Mouse (Mus musculus): Measurements from ENCODE around the gene Prkch. TPM values are rescaled to one million over a fixed set of nuclear protein-coding genes. Genes with fewer than 3 reads are reported as not detected.
"Not testable (repeated sequence)": the region's sequence is repeated elsewhere in the genome, so short reads cannot be mapped to it uniquely, and the experiment has no call there.

Gene Prkch
- polyA plus RNA-seq (2021): 0.13 TPM

DNA sequence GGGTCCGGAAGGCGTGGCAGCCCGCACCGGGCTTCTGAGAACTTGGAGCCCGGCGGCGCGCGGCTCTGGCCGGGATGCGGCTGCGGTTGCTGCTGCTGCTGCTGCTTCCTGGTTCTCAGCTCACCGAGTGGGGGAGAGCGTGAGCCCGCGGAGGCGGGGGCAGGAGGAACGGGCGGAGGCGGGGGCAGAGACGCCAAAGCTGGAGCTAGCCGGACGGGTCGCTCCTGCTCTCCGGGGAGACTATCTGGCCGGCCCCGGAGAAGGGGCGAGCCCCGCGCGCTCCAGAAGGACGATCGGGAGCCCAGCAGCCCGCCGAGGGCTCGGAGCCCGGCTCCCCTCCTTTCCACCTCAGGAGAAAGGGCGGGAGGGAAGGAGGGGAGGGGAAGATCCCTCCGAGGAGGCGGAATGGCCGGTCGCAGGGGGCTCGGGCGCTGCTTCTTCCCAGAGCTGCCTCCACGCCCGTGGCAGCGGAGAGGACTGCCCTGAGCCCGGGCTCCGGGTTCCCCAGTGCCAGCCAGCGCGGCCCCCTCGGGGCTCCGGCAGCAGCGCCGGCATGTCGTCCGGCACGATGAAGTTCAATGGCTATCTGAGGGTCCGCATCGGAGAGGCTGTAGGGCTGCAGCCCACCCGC is at the start of gene Prkch:
TSS of gene Prkch (plus strand) at position 187 of the 631 bp plus-strand sequence.
- ChIA-PET CTCF (no interaction called here), POLR2A (no interaction called here)
- in situ Hi-C loops (cut with MboI; ENCODE audit: low pct_unique_long_range_greater_than_20kb): no loop called here
- peak; percentile 91 for ATAC-seq
- no peak for DNase-seq (ENCODE audit: low read depth, low spot score)
- H3K27me3 ChIP-seq: peaks cover 61% of the 10 kb centered on the region
- peak; percentile 66 for TF ChIP-seq CTCF (IDR thresholded peaks at IDR 0.05)

GRCm38 (mm10) chr12:73537499-73538138 is 47.0 kb upstream of the Prkch start:
- CTCF ChIA-PET: no interaction called here
- DNase-seq (ENCODE audit: low read depth, low spot score) (no peak), ATAC-seq (no peak)
- in situ Hi-C loops (cut with MboI; ENCODE audit: low pct_unique_long_range_greater_than_20kb): loop anchor here (25.0 kb wide), 1 partner anchor 700 kb away; no protein-coding TSS in a partner anchor
- H3K27me3 ChIP-seq: no peaks in the 10 kb centered on the region
- POLR2A ChIA-PET: no interaction called here
- no peak for TF ChIP-seq CTCF (IDR thresholded peaks at IDR 0.05)

- CTCF ChIA-PET; POLR2A ChIA-PET; DNase-seq (ENCODE audit: low read depth, low spot score); ATAC-seq; H3K27me3 ChIP-seq: not testable (repeated sequence)
- in situ Hi-C loops (cut with MboI; ENCODE audit: low pct_unique_long_range_greater_than_20kb): loop anchor here (25.0 kb wide), 1 partner anchor 701 kb away; no protein-coding TSS in a partner anchor
Observed at GRCm38 (mm10) chr12:73538139-73538508, 46.5 kb upstream of the Prkch start.

DNA sequence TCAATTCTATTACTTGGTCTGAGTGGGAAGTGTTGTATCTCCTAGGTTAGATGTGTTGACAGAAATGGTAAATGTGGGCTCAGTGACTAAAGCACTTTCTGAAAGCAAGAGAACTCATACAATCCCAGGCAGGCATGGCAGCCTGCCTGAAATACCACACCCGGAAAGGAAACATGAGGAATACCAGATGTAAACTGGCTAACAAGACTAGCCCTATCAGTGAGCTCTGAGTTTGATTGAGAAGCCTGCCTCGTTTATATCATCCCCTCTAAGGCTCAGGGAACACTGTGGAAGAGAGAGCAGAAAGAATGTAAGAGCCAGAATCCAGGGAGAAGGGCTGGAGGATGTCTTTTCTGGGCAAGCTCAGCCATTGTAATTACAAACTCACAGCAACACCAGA is 45.4 kb upstream of the Prkch start:
- no peak for TF ChIP-seq CTCF (IDR thresholded peaks at IDR 0.05)
- POLR2A ChIA-PET: interaction anchor here (0.5 kb wide), 1 partner anchor 1633 kb away, joined by 5 read pairs; no protein-coding TSS in a partner anchor
- DNase-seq (ENCODE audit: low read depth, low spot score): no peak
- in situ Hi-C loops (cut with MboI; ENCODE audit: low pct_unique_long_range_greater_than_20kb): loop anchor here (25.0 kb wide), 1 partner anchor 702 kb away; no protein-coding TSS in a partner anchor
- CTCF ChIA-PET: interaction anchor here (1.1 kb wide), 1 partner anchor 15 kb away, joined by 4 read pairs; no protein-coding TSS in a partner anchor
- no peak for ATAC-seq
- no peaks in the 10 kb centered on the region for H3K27me3 ChIP-seq

GRCm38 (mm10) chr12:73540402-73540801 is 44.2 kb upstream of the Prkch start:
- POLR2A ChIA-PET: no interaction called here
- in situ Hi-C loops (cut with MboI; ENCODE audit: low pct_unique_long_range_greater_than_20kb): loop anchor here (25.0 kb wide), 1 partner anchor 703 kb away; no protein-coding TSS in a partner anchor
- CTCF ChIA-PET: no interaction called here
- no peak for DNase-seq (ENCODE audit: low read depth, low spot score)
- no peak for TF ChIP-seq CTCF (IDR thresholded peaks at IDR 0.05)
- H3K27me3 ChIP-seq: no peaks in the 10 kb centered on the region
- ATAC-seq: no peak

GRCm38 (mm10) chr12:73543191-73543590 is 41.4 kb upstream of the Prkch start:
- in situ Hi-C loops (cut with MboI; ENCODE audit: low pct_unique_long_range_greater_than_20kb): loop anchor here (25.0 kb wide), 1 partner anchor 706 kb away; no protein-coding TSS in a partner anchor
- H3K27me3 ChIP-seq: no peaks in the 10 kb centered on the region
- POLR2A ChIA-PET: no interaction called here
- DNase-seq (ENCODE audit: low read depth, low spot score): no peak
- CTCF ChIA-PET: interaction anchor here (1.9 kb wide), 1 partner anchor 10 kb away, joined by 11 read pairs; no protein-coding TSS in a partner anchor
- ATAC-seq: no peak
- no peak for TF ChIP-seq CTCF (IDR thresholded peaks at IDR 0.05)

- DNase-seq (ENCODE audit: low read depth, low spot score): no peak
- no peak for ATAC-seq
- CTCF ChIA-PET: interaction anchor here (1.5 kb wide), 1 partner anchor 9 kb away, joined by 4 read pairs; no protein-coding TSS in a partner anchor
- POLR2A ChIA-PET: no interaction called here
- no peaks in the 10 kb centered on the region for H3K27me3 ChIP-seq
- no peak for TF ChIP-seq CTCF (IDR thresholded peaks at IDR 0.05)
- in situ Hi-C loops (cut with MboI; ENCODE audit: low pct_unique_long_range_greater_than_20kb): loop anchor here (25.0 kb wide), 1 partner anchor 708 kb away; no protein-coding TSS in a partner anchor
Observed at GRCm38 (mm10) chr12:73544736-73545671, 39.6 kb upstream of the Prkch start.

DNA sequence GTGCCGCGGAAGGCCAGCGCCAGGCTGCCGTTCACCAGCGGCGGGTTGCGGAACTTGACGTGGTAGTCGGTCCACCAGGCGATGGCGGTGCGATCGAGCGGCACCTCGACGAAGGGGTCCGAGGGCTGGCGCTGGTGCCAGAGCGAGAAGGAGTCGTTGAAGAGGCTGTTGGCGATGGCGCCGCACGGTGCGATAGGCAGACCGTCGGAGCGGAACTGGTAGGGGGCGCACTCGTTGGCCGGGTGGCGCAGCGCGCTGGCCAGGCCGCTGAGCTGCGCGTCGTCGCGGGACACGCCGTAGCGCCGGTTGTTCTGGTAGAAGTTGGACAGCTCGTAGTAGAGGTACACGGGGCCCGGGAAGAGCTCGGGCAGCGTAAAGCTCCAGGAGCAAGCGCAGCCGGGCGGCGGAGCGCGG is 38.9 kb upstream of the Prkch start:
- in situ Hi-C loops (cut with MboI; ENCODE audit: low pct_unique_long_range_greater_than_20kb): loop anchor here (25.0 kb wide), 1 partner anchor 708 kb away; no protein-coding TSS in a partner anchor
- DNase-seq (ENCODE audit: low read depth, low spot score) (no peak), ATAC-seq (no peak)
- no peak for TF ChIP-seq CTCF (IDR thresholded peaks at IDR 0.05)
- no peaks in the 10 kb centered on the region for H3K27me3 ChIP-seq
- ChIA-PET CTCF (interaction anchor here (1.5 kb wide), 1 partner anchor 8 kb away, joined by 4 read pairs; no protein-coding TSS in a partner anchor), POLR2A (no interaction called here)

- in situ Hi-C loops (cut with MboI; ENCODE audit: low pct_unique_long_range_greater_than_20kb): loop anchor here (25.0 kb wide), 1 partner anchor 709 kb away; no protein-coding TSS in a partner anchor
- ChIA-PET CTCF (interaction anchor here (1.5 to 3.4 kb wide), 2 partner anchors 8 to 12 kb away, joined by 4 to 12 read pairs; no protein-coding TSS in a partner anchor), POLR2A (no interaction called here)
- no peak for TF ChIP-seq CTCF (IDR thresholded peaks at IDR 0.05)
- DNase-seq (ENCODE audit: low read depth, low spot score): no peak
- ATAC-seq: no peak
- no peaks in the 10 kb centered on the region for H3K27me3 ChIP-seq
Observed at GRCm38 (mm10) chr12:73546086-73546711, 38.4 kb upstream of the Prkch start, which contains the start of gene Tmem30b. TSS of gene Tmem30b (minus strand) at chr12:73546392.
